Mouse (Mus musculus) spleen, adult 2 months (tissue): Measurements from ENCODE around the gene Dlst.

ENCODE experiments used
- CTCF ChIP-seq: fragments of 200-500 bp; IDR thresholded peaks from 2 replicates; pipeline ENCODE4 v1.5.1; 2011; ENCODE audit warnings: mild to moderate bottlenecking, inconsistent platforms; ENCODE audit not compliant: insufficient read depth, insufficient read length, insufficient replicate concordance; ENCODE audit errors: extremely low read depth
- POLR2A ChIP-seq: fragments of 200-500 bp; IDR thresholded peaks from 2 replicates; pipeline ENCODE4 v1.6.1; 2011; ENCODE audit warnings: low read depth, low read length, inconsistent platforms

DNA sequence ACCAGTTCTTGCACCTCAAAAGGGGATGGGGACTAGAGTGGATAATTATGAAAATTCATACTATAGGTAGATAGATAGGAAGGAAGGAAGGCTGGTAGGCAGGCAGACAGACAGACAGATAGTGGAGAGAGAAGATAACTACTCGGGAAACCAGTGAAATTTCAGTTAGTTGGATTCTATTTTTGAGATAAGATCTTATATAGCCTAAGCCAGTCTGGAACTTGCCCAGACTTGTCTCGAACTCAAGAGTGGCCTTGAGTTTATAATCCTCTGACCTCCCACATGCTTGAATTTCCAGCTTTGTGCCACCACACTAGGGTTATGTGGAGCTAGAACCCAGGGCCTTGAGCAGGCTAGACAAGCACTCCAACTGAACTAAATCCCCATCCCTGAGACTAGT, 26.4 kb upstream of the Dlst start:
- TF ChIP-seq CTCF = no peak
- no peak for TF ChIP-seq POLR2A
